Mouse (Mus musculus): Measurements from ENCODE around the gene Pycr1. TPM values are rescaled to one million over a fixed set of nuclear protein-coding genes. Genes with fewer than 3 reads are reported as not detected.

Gene Pycr1
- total RNA-seq, 2 experiments from 2014 or later: 1.6 to 2.3 TPM

- intact Hi-C loops (cut with DNase I): loop anchor here (2.0 kb wide), 3 partner anchors 35 to 125 kb away; no protein-coding TSS in a partner anchor
- DNase-seq (ENCODE audit: low spot score): no peak
These were observed 30.0 kb downstream of the Pycr1 start for GRCm38 (mm10) chr11:120613481-120613972.

GRCm38 (mm10) chr11:120612763-120613162 is 30.8 kb downstream of the Pycr1 start:
- intact Hi-C loops (cut with DNase I): loop anchor here (2.0 kb wide), 3 partner anchors 34 to 124 kb away; no protein-coding TSS in a partner anchor
- DNase-seq (ENCODE audit: low spot score): peak; percentile 48

- no peak for DNase-seq (ENCODE audit: low spot score)
- intact Hi-C loops (cut with DNase I): no loop called here
These were observed 33.0 kb downstream of the Pycr1 start for GRCm38 (mm10) chr11:120610477-120611046.

- intact Hi-C loops (cut with DNase I): no loop called here
- no peak for DNase-seq (ENCODE audit: low spot score)
These were observed 34.3 kb downstream of the Pycr1 start for GRCm38 (mm10) chr11:120609250-120609649.

GRCm38 (mm10) chr11:120608241-120609034 is 35.1 kb downstream of the Pycr1 start, which contains the start of gene Npb:
Gene Npb (plus strand): TSS chr11:120608477.
- intact Hi-C loops (cut with DNase I): no loop called here

GRCm38 (mm10) chr11:120606764-120607163 is 36.8 kb downstream of the Pycr1 start:
- DNase-seq (ENCODE audit: low spot score): no peak
- intact Hi-C loops (cut with DNase I): no loop called here

More at GRCm38 (mm10) chr11:120608241-120609034, 35.1 kb downstream of the Pycr1 start, which contains the start of gene Npb:
- DNase-seq (ENCODE audit: low spot score): no peak

- intact Hi-C loops (cut with DNase I): no loop called here
- no peak for DNase-seq (ENCODE audit: low spot score)
These were observed 37.9 kb downstream of the Pycr1 start for GRCm38 (mm10) chr11:120605667-120606066.

- intact Hi-C loops (cut with DNase I): no loop called here
- no peak for DNase-seq (ENCODE audit: low spot score)
These were observed 40.0 kb downstream of the Pycr1 start for GRCm38 (mm10) chr11:120603545-120603944.

- intact Hi-C loops (cut with DNase I): no loop called here
- DNase-seq (ENCODE audit: low spot score): no peak
These were observed 42.9 kb downstream of the Pycr1 start for GRCm38 (mm10) chr11:120600716-120601115.

- intact Hi-C loops (cut with DNase I): no loop called here
- DNase-seq (ENCODE audit: low spot score): no peak
These were observed 44.5 kb downstream of the Pycr1 start for GRCm38 (mm10) chr11:120598990-120599549.

- intact Hi-C loops (cut with DNase I): no loop called here
- peak; percentile 87 for DNase-seq (ENCODE audit: low spot score)
These were observed 45.1 kb downstream of the Pycr1 start, which contains the start of the genes Alyref and Anapc11 for GRCm38 (mm10) chr11:120598283-120598989. Gene Alyref (minus strand): TSS chr11:120598365. Gene Anapc11 (plus strand): TSS chr11:120598421.

GRCm38 (mm10) chr11:120597240-120598235 is 46.0 kb downstream of the Pycr1 start:
- intact Hi-C loops (cut with DNase I): loop anchor here (2.0 kb wide), 1 partner anchor 15 kb away; no protein-coding TSS in a partner anchor
- no peak for DNase-seq (ENCODE audit: low spot score)

- intact Hi-C loops (cut with DNase I): no loop called here
- no peak for DNase-seq (ENCODE audit: low spot score)
These were observed 55.0 kb downstream of the Pycr1 start for GRCm38 (mm10) chr11:120588531-120588930.

Small RNA genes within 50 kb of the gene (microRNA-seq; reads per million reads assigned to microRNA genes)
- gene Mir6936: not detected

Other genes with a start within 250 kb of the Pycr1 start
- gene Nploc4, start 206.1 kb downstream of the Pycr1 start, total RNA-seq (2021): 10 to 100 TPM; 53.0 to 59.3 TPM
- 1 to 10 TPM; 1.4 to 1.6 TPM for gene Tspan10, start 201.1 kb downstream of the Pycr1 start, total RNA-seq (2021)
- under 1 TPM; 0.47 to 0.84 TPM for gene Pde6g, start 190.3 kb downstream of the Pycr1 start, total RNA-seq (2021)
- 10 to 100 TPM; 53.7 to 56.4 TPM for gene Oxld1, start 185.7 kb downstream of the Pycr1 start, total RNA-seq (2021)
- 1 to 10 TPM; 7.9 to 8.9 TPM for gene Ccdc137, start 185.7 kb downstream of the Pycr1 start, total RNA-seq (2021)
- 10 to 100 TPM; 10.5 to 10.6 TPM for gene Arl16, start 176.2 kb downstream of the Pycr1 start, total RNA-seq (2021)
- 100 to 1,000 TPM; 253 to 263 TPM for gene Mrpl12, start 159.2 kb downstream of the Pycr1 start, total RNA-seq (2021)
- gene Slc25a10, start 151.9 kb downstream of the Pycr1 start, total RNA-seq (2021): 10 to 100 TPM; 13.1 to 14.8 TPM
- gene Gcgr, start 113.1 kb downstream of the Pycr1 start, total RNA-seq (2021): 1 to 10 TPM; 1.3 to 1.5 TPM
- gene Mcrip1, start 94.0 kb downstream of the Pycr1 start, total RNA-seq (2021): 10 to 100 TPM; 44.1 to 46.9 TPM
- not detected for gene Ppp1r27, start 92.6 kb downstream of the Pycr1 start, total RNA-seq (2021)
- 100 to 1,000 TPM; 228 to 255 TPM for gene P4hb, start 70.5 kb downstream of the Pycr1 start, total RNA-seq (2021)
- 100 to 1,000 TPM; 142 to 158 TPM for gene Arhgdia, start 62.1 kb downstream of the Pycr1 start, total RNA-seq (2021)
- gene Alyref, start 45.4 kb downstream of the Pycr1 start, total RNA-seq (2021): 10 to 100 TPM; 49.3 to 52.6 TPM
- 10 to 100 TPM; 82.6 to 90.3 TPM for gene Anapc11, start 45.3 kb downstream of the Pycr1 start, total RNA-seq (2021)
- gene Npb, start 35.3 kb downstream of the Pycr1 start, total RNA-seq (2021): not detected
- gene Pcyt2, start 25.8 kb downstream of the Pycr1 start, total RNA-seq (2021): 10 to 100 TPM; 54.2 to 59.3 TPM
- gene Sirt7, start 18.5 kb downstream of the Pycr1 start, total RNA-seq (2021): 1 to 10 TPM; 7.7 to 8.3 TPM
- gene Mafg, start 10.2 kb downstream of the Pycr1 start, total RNA-seq (2021): 10 to 100 TPM; 38.7 to 42.1 TPM
- 10 to 100 TPM; 78.3 to 78.8 TPM for gene Myadml2, start 4.4 kb upstream of the Pycr1 start, total RNA-seq (2021)
- gene Notum, start 17.4 kb upstream of the Pycr1 start, total RNA-seq (2021): under 1 TPM in 1 of 2 experiments, not detected in 1; 0.20 TPM
- 10 to 100 TPM; 33.0 to 33.9 TPM for gene Aspscr1, start 29.2 kb upstream of the Pycr1 start, total RNA-seq (2021)
- gene Cenpx, start 70.0 kb upstream of the Pycr1 start, total RNA-seq (2021): 10 to 100 TPM; 31.2 to 35.7 TPM
- 1 to 10 TPM; 5.6 to 6.2 TPM for gene Lrrc45, start 70.2 kb upstream of the Pycr1 start, total RNA-seq (2021)
- 1 to 10 TPM; 1.2 to 1.8 TPM for gene Rac3, start 77.7 kb upstream of the Pycr1 start, total RNA-seq (2021)
- 1 to 10 TPM; 6.8 to 7.5 TPM for gene Dcxr, start 83.5 kb upstream of the Pycr1 start, total RNA-seq (2021)
- 10 to 100 TPM; 16.7 to 22.1 TPM for gene Cbr2, start 88.3 kb upstream of the Pycr1 start, total RNA-seq (2021)
- 10 to 100 TPM; 21.2 to 40.2 TPM for gene Hmga1b, start 119.0 kb upstream of the Pycr1 start, total RNA-seq (2021)
- 10 to 100 TPM; 12.3 to 13.9 TPM for gene Rfng, start 140.4 kb upstream of the Pycr1 start, total RNA-seq (2021)
- gene Gps1, start 140.5 kb upstream of the Pycr1 start, total RNA-seq (2021): 10 to 100 TPM; 52.2 to 57.0 TPM
- gene Dus1l, start 152.6 kb upstream of the Pycr1 start, total RNA-seq (2021): 10 to 100 TPM; 26.8 to 27.8 TPM
- 10 to 100 TPM; 29.8 to 52.8 TPM for gene Fasn, start 180.8 kb upstream of the Pycr1 start, total RNA-seq (2021)